In genomic region chr2:150099618-150100017, GRCm38 (mm10) we compare ENCODE assay signal across 7 mouse cellular contexts. TPM values are rescaled to one million over a fixed set of nuclear protein-coding genes. Genes with fewer than 3 reads are reported as not detected.
DNase-seq lines count a peak whose midpoint lies in the region; ATAC-seq lines count a peak whose summit lies in the region.
"Not testable (repeated sequence)": the region's sequence is repeated elsewhere in the genome, so short reads cannot be mapped to it uniquely, and the experiment has no call there.

No protein-coding gene starts in this region.

- H3K4me2 ChIP-seq in forebrain, embryonic 13.5 days; hindbrain, embryonic 13.5 days; neural tube, embryonic 15.5 days: not testable (repeated sequence)

- peak; percentile 4 for DNase-seq in MEL-GATA-1-ER (ENCODE audit: extremely low read depth, low read depth)
- peak; percentile 4 for DNase-seq in cerebellum, adult 11 months
- peak; percentile 46 for DNase-seq in layer of hippocampus, adult 9-10 months (ENCODE audit: low spot score)
- DNase-seq in lung, postnatal 14 days = peak; percentile 3

- H3K27ac ChIP-seq in forebrain, embryonic 13.5 days; hindbrain, embryonic 13.5 days; neural tube, embryonic 15.5 days (replicated peaks): not testable (repeated sequence)

- not testable (repeated sequence) for H3K9ac ChIP-seq in forebrain, embryonic 13.5 days; hindbrain, embryonic 13.5 days; neural tube, embryonic 15.5 days (replicated peaks)

- not testable (repeated sequence) for H3K36me3 ChIP-seq in forebrain, embryonic 13.5 days (ENCODE audit: poor library complexity, severe bottlenecking); hindbrain, embryonic 13.5 days; neural tube, embryonic 15.5 days

- H3K4me1 ChIP-seq in forebrain, embryonic 13.5 days; hindbrain, embryonic 13.5 days (replicated peaks); neural tube, embryonic 15.5 days: not testable (repeated sequence)

- H3K27me3 ChIP-seq in forebrain, embryonic 13.5 days; hindbrain, embryonic 13.5 days; neural tube, embryonic 15.5 days (replicated peaks): not testable (repeated sequence)

- not testable (repeated sequence) for H3K9me3 ChIP-seq in forebrain, embryonic 13.5 days (replicated peaks); hindbrain, embryonic 13.5 days; neural tube, embryonic 15.5 days (replicated peaks)

- H3K4me3 ChIP-seq in forebrain, embryonic 13.5 days; hindbrain, embryonic 13.5 days; neural tube, embryonic 15.5 days (replicated peaks): not testable (repeated sequence)

- 19% methylated on average over 2 of the region's 2 CpGs for WGBS in forebrain, embryonic 13.5 days
- 22% methylated on average over 2 of the region's 2 CpGs for WGBS in hindbrain, embryonic 13.5 days
- 15% methylated on average over 2 of the region's 2 CpGs for WGBS in neural tube, embryonic 15.5 days

- 0 out of 2 replicates have a peak, but pooled peaks have one; percentile 55 for ATAC-seq in forebrain, embryonic 13.5 days
- ATAC-seq in hindbrain, embryonic 13.5 days (ENCODE audit: low FRiP score) = peak; percentile 54; the same call in 1 of the 2 replicates
- peak; percentile 66 for ATAC-seq in neural tube, embryonic 15.5 days (ENCODE audit: low FRiP score)

RNA-seq across cellular contexts. Expression of gene Zfp120, which starts 36.9 kb away (rescaled TPM):
- 10.2 and 11.0 TPM in 2 replicates for polyA plus RNA-seq in forebrain, embryonic 13.5 days (2015; fragmentation: Nextera tagmentation; extraction: Ambion mirVana)
- polyA plus RNA-seq in hindbrain, embryonic 13.5 days (2015; fragmentation: Nextera tagmentation; extraction: Ambion mirVana) = 11.1 and 11.2 TPM in 2 replicates
- 10.4 and 11.5 TPM in 2 replicates for polyA plus RNA-seq in neural tube, embryonic 15.5 days (2015; fragmentation: Nextera tagmentation; extraction: Ambion mirVana)
